Comparison of ENCODE assay signal across 8 mouse cellular contexts in genomic region chr5:25221604-25222003, GRCm38 (mm10). TPM values are rescaled to one million over a fixed set of nuclear protein-coding genes. Genes with fewer than 3 reads are reported as not detected.
A peak's percentile ranks its signal among the peaks of the same experiment; 100 is the strongest.
DNase-seq lines count a peak whose midpoint lies in the region; ATAC-seq and TF ChIP-seq lines count a peak whose summit lies in the region.

Gene Galnt11 (plus strand): TSS chr5:25221904.

- H3K4me1 ChIP-seq in lung, embryonic 16.5 days (replicated peaks; ENCODE audit: control insufficient read depth, insufficient read depth, low read length), result no peaks in the 10 kb centered on the region; the same call in 1 of the 2 replicates
- peaks cover 8% of the 10 kb centered on the region for H3K4me1 ChIP-seq in embryonic facial prominence, embryonic 13.5 days
- H3K4me1 ChIP-seq in liver, embryonic 12.5 days, result peaks cover 7% of the 10 kb centered on the region; the same call in 1 of the 2 replicates
- H3K4me1 ChIP-seq in stomach, postnatal 0 days (replicated peaks; ENCODE audit: control insufficient read depth, insufficient read depth), result no peaks in the 10 kb centered on the region

- no peak for DNase-seq in lung, postnatal 4 days
- DNase-seq in heart, postnatal 4 days, result no peak
- no peak for DNase-seq in stomach, postnatal 0 days (ENCODE audit: low spot score)
- DNase-seq in kidney, postnatal 25 days, result no peak
- DNase-seq in embryo, embryonic 10.5 days (ENCODE audit: low spot score), result no peak

- no peaks in the 10 kb centered on the region for H3K27me3 ChIP-seq in lung, embryonic 16.5 days (ENCODE audit: control insufficient read depth, insufficient read depth, low read depth, low read length)
- no peaks in the 10 kb centered on the region for H3K27me3 ChIP-seq in embryonic facial prominence, embryonic 13.5 days
- peaks cover 26% of the 10 kb centered on the region for H3K27me3 ChIP-seq in liver, embryonic 12.5 days (replicated peaks)
- no peaks in the 10 kb centered on the region for H3K27me3 ChIP-seq in stomach, postnatal 0 days (ENCODE audit: control insufficient read depth, insufficient read depth, low read length)

- H3K9ac ChIP-seq in lung, embryonic 16.5 days (ENCODE audit: low read length), result peak within 1 kb of the TSS; percentile 91
- H3K9ac ChIP-seq in embryonic facial prominence, embryonic 13.5 days, result peak within 1 kb of the TSS; percentile 86
- peak within 1 kb of the TSS; percentile 67 for H3K9ac ChIP-seq in liver, embryonic 12.5 days
- peak within 1 kb of the TSS; percentile 85 for H3K9ac ChIP-seq in stomach, postnatal 0 days (ENCODE audit: low read length)

- H3K36me3 ChIP-seq in lung, embryonic 16.5 days (ENCODE audit: control insufficient read depth, insufficient read depth, low read length), result no peaks in the 10 kb centered on the region
- H3K36me3 ChIP-seq in embryonic facial prominence, embryonic 13.5 days, result no peaks in the 10 kb centered on the region
- H3K36me3 ChIP-seq in liver, embryonic 12.5 days, result no peaks in the 10 kb centered on the region
- no peaks in the 10 kb centered on the region for H3K36me3 ChIP-seq in stomach, postnatal 0 days (ENCODE audit: control insufficient read depth, insufficient read depth, low read length)

- peak within 1 kb of the TSS; percentile 81 for H3K27ac ChIP-seq in lung, embryonic 16.5 days (ENCODE audit: low read length)
- H3K27ac ChIP-seq in embryonic facial prominence, embryonic 13.5 days, result peak within 1 kb of the TSS; percentile 78
- 0 out of 2 replicates have a peak within 1 kb of the TSS, but pooled peaks have one; percentile 50 for H3K27ac ChIP-seq in liver, embryonic 12.5 days
- peak within 1 kb of the TSS; percentile 94 for H3K27ac ChIP-seq in stomach, postnatal 0 days (replicated peaks)

- H3K4me2 ChIP-seq in lung, embryonic 16.5 days (ENCODE audit: low read depth, low read length), result peak within 1 kb of the TSS; percentile 58
- peak within 1 kb of the TSS; percentile 66 for H3K4me2 ChIP-seq in embryonic facial prominence, embryonic 13.5 days
- H3K4me2 ChIP-seq in liver, embryonic 12.5 days, result peak within 1 kb of the TSS; percentile 78
- peak within 1 kb of the TSS; percentile 65 for H3K4me2 ChIP-seq in stomach, postnatal 0 days (replicated peaks; ENCODE audit: low read depth)

- 80% methylated on average over 3 of the region's 3 CpGs for WGBS in lung, embryonic 16.5 days
- WGBS in embryonic facial prominence, embryonic 13.5 days, result 81% methylated on average over 3 of the region's 3 CpGs
- 72% methylated on average over 3 of the region's 3 CpGs for WGBS in liver, embryonic 12.5 days (ENCODE audit: insufficient replicate concordance)
- 85% methylated on average over 3 of the region's 3 CpGs for WGBS in stomach, postnatal 0 days

- TF ChIP-seq EP300 in stomach, postnatal 0 days (optimal IDR thresholded peaks at IDR 0.05), result no peak

- ATAC-seq in lung, embryonic 16.5 days (ENCODE audit: low read depth), result no peak
- ATAC-seq in embryonic facial prominence, embryonic 13.5 days (ENCODE audit: insufficient number of reproducible peaks, insufficient read depth, low FRiP score, low TSS enrichment, low read depth), result no peak
- no peak for ATAC-seq in liver, embryonic 12.5 days
- ATAC-seq in stomach, postnatal 0 days (ENCODE audit: low FRiP score, low TSS enrichment), result no peak

- H3K9me3 ChIP-seq in lung, embryonic 16.5 days (ENCODE audit: control insufficient read depth, low read length), result no peaks in the 10 kb centered on the region
- no peaks in the 10 kb centered on the region for H3K9me3 ChIP-seq in embryonic facial prominence, embryonic 13.5 days
- H3K9me3 ChIP-seq in liver, embryonic 12.5 days (replicated peaks), result no peaks in the 10 kb centered on the region
- H3K9me3 ChIP-seq in stomach, postnatal 0 days (ENCODE audit: control insufficient read depth, low read length), result no peaks in the 10 kb centered on the region

- H3K4me3 ChIP-seq in lung, embryonic 16.5 days (ENCODE audit: low read length), result peak within 1 kb of the TSS; percentile 75
- peak within 1 kb of the TSS; percentile 73 for H3K4me3 ChIP-seq in embryonic facial prominence, embryonic 13.5 days
- H3K4me3 ChIP-seq in liver, embryonic 12.5 days, result peak within 1 kb of the TSS; percentile 62
- H3K4me3 ChIP-seq in stomach, postnatal 0 days (ENCODE audit: low read depth, low read length), result peak within 1 kb of the TSS; percentile 71

- TF ChIP-seq CTCF in stomach, postnatal 0 days (IDR thresholded peaks at IDR 0.05; ENCODE audit: low read depth), result no peak

RNA-seq across cellular contexts. Expression of gene Galnt11, which starts in this region (rescaled TPM):
- polyA plus RNA-seq in lung, embryonic 16.5 days (2015; fragmentation: Nextera tagmentation; extraction: Ambion mirVana), result 34.7 and 35.5 TPM in 2 replicates
- 38.7 and 42.7 TPM in 2 replicates for polyA plus RNA-seq in embryonic facial prominence, embryonic 13.5 days (2015; fragmentation: Nextera tagmentation; extraction: Ambion mirVana)
- total RNA-seq in heart, postnatal 4 days (2021), result 10 to 100 TPM; 32.6 to 33.8 TPM
- polyA plus RNA-seq in liver, embryonic 12.5 days (2016; fragmentation: Nextera tagmentation; extraction: Ambion mirVana), result 9.4 and 9.7 TPM in 2 replicates
- 24.2 and 24.7 TPM in 2 replicates for polyA plus RNA-seq in stomach, postnatal 0 days (2015; fragmentation: Nextera tagmentation; extraction: Ambion mirVana)
